In the genomic region with DNA sequence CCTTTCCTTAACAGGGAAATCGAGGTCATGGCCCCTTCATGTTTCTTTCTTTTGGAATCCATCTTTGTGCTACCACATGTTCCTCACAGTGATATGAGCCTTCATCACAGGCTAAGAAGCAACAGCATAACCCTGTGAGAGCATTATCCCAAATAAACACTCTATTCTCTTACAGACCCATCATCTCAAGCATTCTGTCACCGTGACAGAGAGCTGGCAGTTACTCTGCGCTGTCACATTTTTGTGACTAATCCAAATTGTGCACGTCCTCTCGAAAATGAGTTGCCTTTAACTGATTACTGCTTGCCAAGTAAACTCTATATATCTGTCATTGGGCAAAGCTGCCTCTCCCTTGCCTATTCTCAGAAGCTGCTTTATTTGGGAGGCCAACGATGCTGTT, we compare ENCODE assay signal across 22 mouse cellular contexts. TPM values are rescaled to one million over a fixed set of nuclear protein-coding genes. Genes with fewer than 3 reads are reported as not detected.
DNase-seq lines count a peak whose midpoint lies in the region; ATAC-seq and TF ChIP-seq lines count a peak whose summit lies in the region.
"Had no signal": no experiment of that assay in that cellular context is flagged by ENCODE, and none has a peak within 500 bp of the region (broad histone marks: within the 10 kb centered on the region; RNA-seq: fewer than 3 reads in every experiment).

No protein-coding gene starts in this region.

- TF ChIP-seq EP300 in lung, postnatal 0 days (IDR thresholded peaks at IDR 0.05), result no peak

- H3K9me3 ChIP-seq in forebrain, postnatal 0 days (ENCODE audit: low read length), result no peaks in the 10 kb centered on the region
- no peaks in the 10 kb centered on the region for H3K9me3 ChIP-seq in forebrain, embryonic 12.5 days
- H3K9me3 ChIP-seq in lung, postnatal 0 days (ENCODE audit: low read length), result no peaks in the 10 kb centered on the region
- no peaks in the 10 kb centered on the region for H3K9me3 ChIP-seq in hindbrain, postnatal 0 days (ENCODE audit: low read length)
- H3K9me3 ChIP-seq in hindbrain, embryonic 11.5 days (ENCODE audit: control insufficient read depth, low read length), result no peaks in the 10 kb centered on the region
- H3K9me3 ChIP-seq: forebrain, embryonic 15.5 days; G1E; kidney, embryonic 15.5 days; liver, embryonic 15.5 days; neural tube, embryonic 13.5 days had no signal

- H3K4me3 ChIP-seq in forebrain, postnatal 0 days (ENCODE audit: low read depth, low read length), result no peak overlapping the region
- no peak overlapping the region for H3K4me3 ChIP-seq in forebrain, embryonic 12.5 days (replicated peaks)
- no peak overlapping the region for H3K4me3 ChIP-seq in lung, adult 2 months (replicated peaks; ENCODE audit: extremely low read depth, low read depth, low read length)
- H3K4me3 ChIP-seq in lung, postnatal 0 days (ENCODE audit: low read depth, low read length), result no peak overlapping the region
- H3K4me3 ChIP-seq in hindbrain, postnatal 0 days (ENCODE audit: low read length), result no peak overlapping the region
- no peak overlapping the region for H3K4me3 ChIP-seq in hindbrain, embryonic 11.5 days (ENCODE audit: low read depth, low read length)
- H3K4me3 ChIP-seq: forebrain, embryonic 15.5 days; kidney, embryonic 15.5 days; liver, embryonic 15.5 days; megakaryocyte, embryonic 14.5 days; neural tube, embryonic 13.5 days had no signal

- peaks cover 9% of the 10 kb centered on the region; the same call in 1 of the 2 replicates for H3K4me1 ChIP-seq in forebrain, postnatal 0 days (ENCODE audit: insufficient read depth)
- peaks cover 17% of the 10 kb centered on the region for H3K4me1 ChIP-seq in forebrain, embryonic 12.5 days
- no peaks in the 10 kb centered on the region; the same call in 1 of the 2 replicates for H3K4me1 ChIP-seq in lung, adult 2 months (ENCODE audit: control insufficient read depth, insufficient read depth, low read length)
- H3K4me1 ChIP-seq in lung, postnatal 0 days (ENCODE audit: insufficient read depth, low read depth, low read length), result no peaks in the 10 kb centered on the region
- no peaks in the 10 kb centered on the region; the same call in 1 of the 2 replicates for H3K4me1 ChIP-seq in hindbrain, postnatal 0 days (ENCODE audit: insufficient read depth, low read length)
- no peaks in the 10 kb centered on the region; the same call in 1 of the 2 replicates for H3K4me1 ChIP-seq in hindbrain, embryonic 11.5 days (replicated peaks; ENCODE audit: control insufficient read depth, insufficient read depth, low read length)
- H3K4me1 ChIP-seq: kidney, embryonic 15.5 days; liver, embryonic 15.5 days; megakaryocyte, embryonic 14.5 days had no signal

- no peak for TF ChIP-seq POLR2A in lung, adult 2 months (IDR thresholded peaks at IDR 0.05; ENCODE audit: borderline replicate concordance, extremely low read depth, low read depth, low read length)

- peak; percentile 55 for ATAC-seq in forebrain, postnatal 0 days
- no peak for ATAC-seq in forebrain, embryonic 12.5 days (ENCODE audit: low FRiP score)
- ATAC-seq in lung, postnatal 0 days, result peak; percentile 83
- no peak for ATAC-seq in hindbrain, postnatal 0 days
- ATAC-seq in hindbrain, embryonic 11.5 days (ENCODE audit: low FRiP score), result no peak
- ATAC-seq: activated CD4-positive, CD25-positive, alpha-beta regulatory T cell, adult 4 months; forebrain, embryonic 15.5 days; hindbrain, embryonic 16.5 days; intestine, postnatal 0 days had no signal

- no peak overlapping the region for H3K9ac ChIP-seq in forebrain, postnatal 0 days
- H3K9ac ChIP-seq in forebrain, embryonic 12.5 days, result no peak overlapping the region
- H3K9ac ChIP-seq in lung, postnatal 0 days (replicated peaks; ENCODE audit: low read depth), result no peak overlapping the region
- no peak overlapping the region for H3K9ac ChIP-seq in hindbrain, postnatal 0 days (replicated peaks; ENCODE audit: low read length)
- H3K9ac ChIP-seq in hindbrain, embryonic 11.5 days (ENCODE audit: low read depth, low read length), result no peak overlapping the region
- H3K9ac ChIP-seq: forebrain, embryonic 15.5 days; kidney, embryonic 15.5 days; liver, embryonic 15.5 days; neural tube, embryonic 13.5 days had no signal

- 63% methylated on average over 6 of the region's 6 CpGs for WGBS in forebrain, postnatal 0 days
- 94% methylated on average over 6 of the region's 6 CpGs for WGBS in forebrain, embryonic 12.5 days
- 65% methylated on average over 6 of the region's 6 CpGs for WGBS in lung, adult 2 months
- WGBS in lung, postnatal 0 days, result 58% methylated on average over 6 of the region's 6 CpGs
- WGBS in hindbrain, postnatal 0 days, result 74% methylated on average over 6 of the region's 6 CpGs
- 85% methylated on average over 6 of the region's 6 CpGs for WGBS in hindbrain, embryonic 11.5 days

- DNase-seq in forebrain, postnatal 0 days, result peak; percentile 53
- peak; percentile 8 to 35 for DNase-seq in lung, adult 18-20 months
- no peak for DNase-seq in lung, adult 2 months
- DNase-seq in lung, postnatal 0 days (ENCODE audit: low spot score), result peak; percentile 71
- no peak for DNase-seq in hindbrain, postnatal 0 days (ENCODE audit: low spot score)
- DNase-seq in hindbrain, embryonic 11.5 days (ENCODE audit: low spot score), result no peak
- DNase-seq in cerebellum, adult 9-10 months, result no peak
- DNase-seq: adrenal gland, postnatal 14 days; cerebellum, adult 2 months; midbrain, embryonic 14.5 days; right cerebral cortex, postnatal 14 days; thymus, adult 18-20 months had no signal

- no peak for TF ChIP-seq CTCF in forebrain, postnatal 0 days (IDR thresholded peaks at IDR 0.05; ENCODE audit: low read depth)
- TF ChIP-seq CTCF in lung, adult 2 months (IDR thresholded peaks at IDR 0.05; ENCODE audit: insufficient read depth, low read length), result no peak
- TF ChIP-seq CTCF in lung, postnatal 0 days (IDR thresholded peaks at IDR 0.05), result no peak
- TF ChIP-seq CTCF in hindbrain, postnatal 0 days (IDR thresholded peaks at IDR 0.05; ENCODE audit: low read depth), result no peak

- no peak overlapping the region for H3K27ac ChIP-seq in forebrain, postnatal 0 days (ENCODE audit: low read depth, low read length)
- H3K27ac ChIP-seq in forebrain, embryonic 12.5 days, result no peak overlapping the region
- H3K27ac ChIP-seq in lung, postnatal 0 days (ENCODE audit: low read length), result no peak overlapping the region
- no peak overlapping the region for H3K27ac ChIP-seq in hindbrain, postnatal 0 days
- no peak overlapping the region for H3K27ac ChIP-seq in hindbrain, embryonic 11.5 days (ENCODE audit: low read depth, low read length)
- H3K27ac ChIP-seq: forebrain, embryonic 15.5 days; kidney, embryonic 15.5 days; liver, embryonic 15.5 days; neural tube, embryonic 13.5 days had no signal

- H3K4me2 ChIP-seq in forebrain, postnatal 0 days (ENCODE audit: low read depth), result no peak overlapping the region
- no peak overlapping the region for H3K4me2 ChIP-seq in forebrain, embryonic 12.5 days
- no peak overlapping the region for H3K4me2 ChIP-seq in lung, postnatal 0 days (replicated peaks; ENCODE audit: low read depth, low read length)
- no peak overlapping the region for H3K4me2 ChIP-seq in hindbrain, postnatal 0 days (ENCODE audit: low read depth, low read length)
- H3K4me2 ChIP-seq in hindbrain, embryonic 11.5 days (replicated peaks; ENCODE audit: low read depth, low read length), result no peak overlapping the region
- H3K4me2 ChIP-seq: forebrain, embryonic 15.5 days; kidney, embryonic 15.5 days; liver, embryonic 15.5 days; neural tube, embryonic 13.5 days had no signal

- H3K36me3 ChIP-seq in forebrain, postnatal 0 days (ENCODE audit: insufficient read depth), result no peaks in the 10 kb centered on the region
- H3K36me3 ChIP-seq in forebrain, embryonic 12.5 days (replicated peaks), result no peaks in the 10 kb centered on the region
- no peaks in the 10 kb centered on the region for H3K36me3 ChIP-seq in lung, postnatal 0 days (ENCODE audit: insufficient read depth, low read length)
- no peaks in the 10 kb centered on the region for H3K36me3 ChIP-seq in hindbrain, postnatal 0 days (ENCODE audit: insufficient read depth, low read length)
- H3K36me3 ChIP-seq in hindbrain, embryonic 11.5 days (ENCODE audit: control insufficient read depth, insufficient read depth, low read length), result no peaks in the 10 kb centered on the region
- H3K36me3 ChIP-seq: forebrain, embryonic 15.5 days; G1E; kidney, embryonic 15.5 days; liver, embryonic 15.5 days; neural tube, embryonic 13.5 days had no signal

- no peaks in the 10 kb centered on the region for H3K27me3 ChIP-seq in forebrain, postnatal 0 days (ENCODE audit: insufficient read depth, low read length)
- no peaks in the 10 kb centered on the region for H3K27me3 ChIP-seq in forebrain, embryonic 12.5 days
- no peaks in the 10 kb centered on the region for H3K27me3 ChIP-seq in lung, postnatal 0 days (replicated peaks; ENCODE audit: insufficient read depth, low read length)
- no peaks in the 10 kb centered on the region for H3K27me3 ChIP-seq in hindbrain, postnatal 0 days (ENCODE audit: insufficient read depth, low read length)
- H3K27me3 ChIP-seq in hindbrain, embryonic 11.5 days (ENCODE audit: control insufficient read depth, insufficient read depth, low read length), result no peaks in the 10 kb centered on the region
- H3K27me3 ChIP-seq: forebrain, embryonic 15.5 days; kidney, embryonic 15.5 days; liver, embryonic 15.5 days; neural tube, embryonic 13.5 days had no signal

RNA-seq across cellular contexts. Expression of gene Pcolce2, which starts 28.4 kb away (rescaled TPM):
- total RNA-seq in forebrain, postnatal 0 days (2014; rRNA removed), result 1.5 and 2.2 TPM in 2 replicates
- polyA plus RNA-seq in forebrain, postnatal 0 days (2015; fragmentation: Nextera tagmentation; extraction: Ambion mirVana), result 1.8 and 2.5 TPM in 2 replicates
- polyA plus RNA-seq in forebrain, embryonic 12.5 days (2016; fragmentation: Nextera tagmentation; extraction: Ambion mirVana), result 2.6 and 3.4 TPM in 2 replicates
- 24.5 and 31.5 TPM in 2 replicates for polyA plus RNA-seq in lung, adult 2 months (2012; rRNA removed)
- 45.7 and 52.1 TPM in 2 replicates for polyA plus RNA-seq in lung, postnatal 0 days (2015; fragmentation: Nextera tagmentation; extraction: Ambion mirVana)
- total RNA-seq in hindbrain, postnatal 0 days (2014; rRNA removed), result 2.4 and 2.6 TPM in 2 replicates
- polyA plus RNA-seq in hindbrain, postnatal 0 days (2015; fragmentation: Nextera tagmentation; extraction: Ambion mirVana), result 2.5 and 3.1 TPM in 2 replicates
- 2.5 and 2.6 TPM in 2 replicates for polyA plus RNA-seq in hindbrain, embryonic 11.5 days (2014; fragmentation: Nextera tagmentation; extraction: Ambion mirVana)
- polyA plus RNA-seq: G1E had no signal

Comparison
In these comparisons a context has a peak if more than half of its experiments do, and no peak if none do; other contexts are left out.
1. ATAC-seq: peak in forebrain, postnatal 0 days (single experiment) and lung, postnatal 0 days (single experiment); none in forebrain, embryonic 12.5 days (single experiment), hindbrain, postnatal 0 days (single experiment) and hindbrain, embryonic 11.5 days (single experiment).
2. DNase-seq: peak in forebrain, postnatal 0 days (single experiment), lung, adult 18-20 months (2 of 2) and lung, postnatal 0 days (single experiment); none in lung, adult 2 months (single experiment), hindbrain, postnatal 0 days (single experiment), hindbrain, embryonic 11.5 days (single experiment) and cerebellum, adult 9-10 months (single experiment).